Mouse (Mus musculus) cortical plate, adult 2 months (tissue): ENCODE results near the gene Sptbn4.

Experiments
- CTCF ChIP-seq: fragments of 200-500 bp; IDR thresholded peaks from 2 replicates; pipeline ENCODE4 v1.5.1; 2011; ENCODE audit warnings: mild to moderate bottlenecking, control low read depth, low read length; ENCODE audit not compliant: insufficient read depth; ENCODE audit errors: extremely low read depth
- POLR2A ChIP-seq: fragments of 200-500 bp; IDR thresholded peaks from 2 replicates; pipeline ENCODE4 v1.6.1; 2011; ENCODE audit warnings: mild to moderate bottlenecking, low read length, control low read depth; ENCODE audit not compliant: insufficient read depth; ENCODE audit errors: extremely low read depth

DNA sequence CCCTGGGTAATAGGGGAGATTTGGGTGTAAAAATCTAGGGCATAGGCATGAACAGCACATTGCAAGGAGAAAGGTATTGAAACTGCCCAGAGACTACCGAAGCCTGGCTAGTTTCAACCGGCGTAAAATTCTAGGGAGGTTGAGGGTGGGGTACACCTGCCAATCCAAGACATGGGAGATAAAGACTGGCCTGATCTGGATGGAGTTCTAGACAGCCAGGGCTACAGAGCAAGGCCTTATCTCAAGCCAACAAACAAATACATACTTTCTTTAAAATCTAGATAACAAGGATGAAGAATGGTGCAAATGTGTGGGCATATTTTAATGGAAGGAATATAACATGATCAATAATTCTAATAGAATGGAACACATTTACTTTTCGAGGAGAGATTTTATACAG is 92.7 kb downstream of the Sptbn4 start:
- TF ChIP-seq CTCF (no peak), POLR2A (no peak)
